Mouse (Mus musculus): Measurements from ENCODE around the gene Exoc3l. TPM values are rescaled to one million over a fixed set of nuclear protein-coding genes. Genes with fewer than 3 reads are reported as not detected.

Exoc3l gene
- 11.1 TPM for polyA plus RNA-seq (2014; fragmentation: Illumina TruSeq; extraction: RNeasy Lipid Tissue Mini Kit (QIAGEN cat#74804); ENCODE audit: insufficient read depth, low read depth, low replicate concordance)

DNA sequence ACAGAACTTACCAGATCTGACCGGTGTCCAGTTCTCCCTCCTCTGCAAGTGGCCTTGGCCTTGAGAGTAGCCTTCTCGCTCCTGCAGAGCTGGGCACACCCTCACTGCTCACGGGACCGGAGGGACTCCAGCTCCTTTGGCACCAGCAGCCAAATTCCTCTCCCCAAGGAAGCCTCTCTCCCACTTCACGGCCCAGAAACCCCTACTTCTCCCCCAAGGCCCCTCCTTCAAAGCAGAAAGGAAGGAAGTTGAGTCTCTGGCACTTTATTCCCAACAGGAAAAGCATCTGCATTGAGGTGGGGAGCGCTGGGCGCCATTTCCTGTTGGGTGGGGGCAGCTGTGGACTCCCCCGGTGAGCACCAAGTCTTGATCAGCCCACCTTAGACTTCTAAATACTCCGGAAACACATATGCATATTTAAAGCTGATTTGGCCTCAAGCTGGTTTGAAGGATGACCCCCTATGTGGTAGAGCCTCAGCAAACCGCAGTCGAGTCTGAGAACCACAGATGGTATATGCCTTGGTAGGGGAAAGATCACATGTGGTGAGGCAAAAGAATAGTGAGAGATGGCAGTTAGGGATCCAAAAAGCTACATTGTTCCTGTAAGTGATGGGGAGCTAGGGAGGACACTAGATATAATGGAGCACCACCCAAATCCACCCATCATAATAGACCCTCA, at the start of gene Exoc3l:
Gene Exoc3l, minus strand, starts transcription at position 207 of the 679 bp plus-strand sequence.

DNA sequence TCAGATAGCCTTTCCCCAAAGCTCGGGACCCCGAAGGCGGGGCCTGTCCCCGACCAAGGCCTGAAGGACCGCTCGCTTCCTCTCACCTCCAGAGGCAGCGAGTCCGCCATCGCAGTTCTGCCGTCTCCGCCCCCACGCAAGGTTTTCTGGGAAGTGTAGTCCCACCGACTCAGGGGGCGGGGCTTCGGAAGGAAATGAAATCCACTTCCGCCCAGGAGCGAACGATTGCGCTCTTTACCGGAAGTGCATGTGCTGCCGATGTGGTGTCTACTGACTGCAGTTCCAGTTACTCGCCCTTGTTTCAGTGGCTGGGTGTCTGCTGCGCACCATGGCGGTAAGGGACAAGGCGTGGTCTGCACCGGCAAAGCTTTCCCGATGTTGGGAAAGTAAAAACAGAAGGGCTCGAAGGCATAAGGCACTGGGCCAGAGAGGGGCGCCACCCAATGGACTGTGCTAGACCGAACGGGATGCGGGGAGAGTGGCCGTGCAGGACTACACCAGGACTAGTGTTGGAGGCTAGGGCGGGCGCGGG, 30.3 kb upstream of the Exoc3l start, which contains the start of the genes Lrrc29 and Tmem208:
Gene Lrrc29, minus strand, starts transcription at position 138 of the 532 bp plus-strand sequence.
Gene Tmem208, plus strand, starts transcription at position 214 of the 532 bp plus-strand sequence.

DNA sequence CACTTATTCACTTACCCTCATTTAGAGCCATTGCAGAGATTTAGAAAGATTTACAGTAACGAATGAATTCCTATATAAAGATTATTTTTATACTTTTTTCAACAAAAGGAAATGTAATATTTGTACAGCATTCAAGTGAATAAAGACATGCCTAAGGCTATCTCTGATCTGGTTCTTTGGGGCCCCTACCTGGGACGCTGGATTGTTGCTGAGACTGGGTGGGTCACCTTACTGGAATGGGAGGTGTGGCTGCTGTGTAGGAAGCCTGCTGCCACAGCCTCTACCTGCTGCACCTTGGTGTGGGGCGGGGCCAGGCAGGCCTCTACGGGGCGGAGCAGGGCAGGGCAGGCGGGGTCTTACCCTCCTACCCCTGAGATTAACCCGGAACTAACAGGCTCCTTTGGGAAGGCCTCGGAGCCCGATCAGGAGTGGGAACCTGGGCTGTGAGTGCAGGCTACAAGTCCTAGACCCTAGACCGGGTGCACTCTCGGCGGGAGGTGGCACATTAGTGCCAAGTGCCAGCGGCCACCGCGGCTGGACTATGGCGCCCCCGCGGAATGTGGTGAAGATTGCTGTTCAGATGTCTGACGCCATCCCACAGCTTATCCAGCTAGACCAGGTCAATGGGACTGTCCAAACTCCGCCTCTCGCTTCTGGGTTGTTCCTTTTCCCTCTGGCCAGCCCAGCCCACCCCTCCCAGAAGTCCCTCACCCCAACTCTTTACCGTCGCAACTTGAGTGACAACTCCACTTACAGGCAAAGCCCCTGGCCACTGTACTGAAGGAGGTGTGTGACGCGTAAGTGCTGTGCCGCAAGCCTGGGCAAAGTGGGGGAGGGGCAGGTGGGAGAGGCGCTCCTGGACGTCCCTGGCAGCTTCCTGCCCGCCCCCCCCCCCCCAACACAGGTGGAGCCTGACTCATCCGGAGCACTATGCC, 9.6 kb upstream of the Exoc3l start, which contains the start of gene Elmo3:
Gene Elmo3, plus strand, starts transcription at position 391 of the 935 bp plus-strand sequence.

DNA sequence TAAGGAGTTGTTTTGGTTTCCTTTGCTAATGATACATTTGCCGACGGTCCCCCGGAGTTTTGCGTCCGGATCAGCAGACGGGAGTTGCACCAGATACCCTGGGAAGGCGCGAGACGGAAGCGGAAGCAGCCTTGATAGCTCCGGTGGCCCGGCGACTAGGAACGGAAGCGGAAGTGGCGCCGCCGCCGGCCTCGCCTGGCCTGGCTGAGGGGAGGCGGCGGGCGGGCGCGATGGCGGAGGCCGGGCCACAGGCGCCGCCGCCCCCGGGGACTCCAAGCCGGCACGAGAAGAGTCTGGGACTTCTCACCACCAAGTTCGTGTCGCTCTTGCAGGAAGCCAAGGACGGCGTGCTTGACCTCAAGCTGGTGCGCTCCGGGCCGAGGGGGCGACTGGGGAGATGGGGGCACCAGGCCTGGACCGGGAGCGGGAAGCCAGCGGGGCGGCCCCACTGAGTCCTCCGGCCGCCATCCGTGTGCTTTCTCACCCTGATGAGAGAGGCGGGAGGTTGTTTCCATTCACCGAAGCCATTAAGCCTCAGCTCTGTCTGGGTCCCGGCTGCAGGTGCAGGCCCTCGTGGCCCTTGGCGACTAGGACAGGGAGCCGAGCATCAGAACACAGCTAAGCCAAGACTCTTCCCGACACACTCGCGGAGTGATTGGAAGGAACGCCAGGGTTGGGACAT, 1.8 kb upstream of the Exoc3l start, which contains the start of gene E2f4:
Gene E2f4, plus strand, starts transcription at position 153 of the 682 bp plus-strand sequence.

DNA sequence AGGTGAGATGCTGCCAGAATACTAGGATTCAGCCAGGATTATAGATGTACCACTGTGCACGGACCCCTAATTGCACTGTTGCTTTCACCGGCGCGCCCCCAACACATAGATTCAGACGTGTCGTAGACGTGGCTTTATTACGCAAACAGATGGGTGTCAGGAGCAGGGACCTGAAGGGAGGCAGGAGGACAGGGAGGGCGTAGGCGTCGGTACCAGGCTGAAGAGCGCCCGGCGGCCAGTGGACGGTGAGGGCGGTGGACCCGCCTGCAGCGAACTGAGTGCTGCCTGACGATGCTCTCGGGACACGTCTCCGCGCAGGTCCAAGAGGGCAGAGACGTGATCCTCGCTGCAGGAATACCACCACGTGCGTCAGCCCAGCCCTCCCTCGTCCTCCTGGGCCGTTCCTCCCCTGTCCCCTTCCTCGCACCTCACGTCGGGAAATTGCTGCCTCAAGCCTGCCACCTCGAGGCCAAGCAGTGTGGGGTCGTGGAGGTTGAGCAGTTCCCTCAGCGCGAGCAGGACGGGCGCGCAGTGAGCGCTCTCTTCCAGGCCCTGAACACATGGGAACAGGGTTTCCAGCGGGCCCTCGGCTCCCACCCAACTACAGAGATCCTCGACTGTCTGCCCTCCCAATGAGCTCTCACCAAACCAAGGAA, 6.0 kb downstream of the Exoc3l start, which contains the start of gene 4931428F04Rik:
Gene 4931428F04Rik, minus strand, starts transcription at position 60 of the 656 bp plus-strand sequence.

DNA sequence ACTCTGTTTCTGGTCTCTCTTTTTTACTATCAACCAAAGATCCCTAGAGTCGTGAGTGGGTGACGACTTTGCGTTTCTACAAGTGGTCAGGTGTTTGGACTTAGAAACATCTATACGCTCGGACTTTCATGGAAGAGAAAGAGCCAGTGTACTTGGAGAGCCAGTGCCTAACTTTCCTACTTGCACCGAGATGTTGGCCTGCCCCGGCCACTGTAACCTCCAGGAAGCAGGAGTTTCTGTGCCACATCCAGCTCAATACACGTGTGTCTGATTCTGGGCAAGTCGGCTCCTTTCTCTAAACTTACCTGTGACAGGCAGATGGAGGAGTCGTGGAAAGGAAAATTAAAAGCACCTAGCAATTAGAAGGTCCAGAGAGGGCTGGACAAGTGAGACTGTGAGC, 20.1 kb downstream of the Exoc3l start, which contains the start of gene Nol3:
Gene Nol3, plus strand, starts transcription at position 301 of the 400 bp plus-strand sequence.

DNA sequence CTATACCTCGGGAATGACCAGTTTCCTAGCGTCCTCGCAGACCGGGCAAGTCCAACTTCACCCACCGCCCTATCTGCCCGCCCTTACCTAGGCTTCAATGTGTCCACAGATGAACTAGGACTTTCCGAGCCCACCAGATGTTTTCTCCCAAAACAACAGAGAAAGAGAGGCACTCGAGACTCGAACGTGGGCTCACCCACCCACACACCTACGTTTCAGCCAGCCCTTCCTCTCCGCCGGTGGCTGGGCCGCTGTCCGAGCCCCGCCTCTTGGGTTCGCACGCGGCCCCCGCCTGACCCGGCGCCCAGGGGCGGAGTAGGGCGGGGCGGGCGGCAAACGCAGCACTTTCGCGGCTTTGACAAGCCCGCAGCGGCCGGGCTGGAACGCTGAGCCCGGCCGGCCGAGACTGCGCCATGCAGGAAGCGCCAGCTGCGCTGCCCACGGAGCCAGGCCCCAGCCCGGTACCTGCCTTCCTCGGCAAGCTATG, 26.4 kb downstream of the Exoc3l start, which contains the start of gene Hsf4:
Gene Hsf4, plus strand, starts transcription at position 341 of the 487 bp plus-strand sequence.

DNA sequence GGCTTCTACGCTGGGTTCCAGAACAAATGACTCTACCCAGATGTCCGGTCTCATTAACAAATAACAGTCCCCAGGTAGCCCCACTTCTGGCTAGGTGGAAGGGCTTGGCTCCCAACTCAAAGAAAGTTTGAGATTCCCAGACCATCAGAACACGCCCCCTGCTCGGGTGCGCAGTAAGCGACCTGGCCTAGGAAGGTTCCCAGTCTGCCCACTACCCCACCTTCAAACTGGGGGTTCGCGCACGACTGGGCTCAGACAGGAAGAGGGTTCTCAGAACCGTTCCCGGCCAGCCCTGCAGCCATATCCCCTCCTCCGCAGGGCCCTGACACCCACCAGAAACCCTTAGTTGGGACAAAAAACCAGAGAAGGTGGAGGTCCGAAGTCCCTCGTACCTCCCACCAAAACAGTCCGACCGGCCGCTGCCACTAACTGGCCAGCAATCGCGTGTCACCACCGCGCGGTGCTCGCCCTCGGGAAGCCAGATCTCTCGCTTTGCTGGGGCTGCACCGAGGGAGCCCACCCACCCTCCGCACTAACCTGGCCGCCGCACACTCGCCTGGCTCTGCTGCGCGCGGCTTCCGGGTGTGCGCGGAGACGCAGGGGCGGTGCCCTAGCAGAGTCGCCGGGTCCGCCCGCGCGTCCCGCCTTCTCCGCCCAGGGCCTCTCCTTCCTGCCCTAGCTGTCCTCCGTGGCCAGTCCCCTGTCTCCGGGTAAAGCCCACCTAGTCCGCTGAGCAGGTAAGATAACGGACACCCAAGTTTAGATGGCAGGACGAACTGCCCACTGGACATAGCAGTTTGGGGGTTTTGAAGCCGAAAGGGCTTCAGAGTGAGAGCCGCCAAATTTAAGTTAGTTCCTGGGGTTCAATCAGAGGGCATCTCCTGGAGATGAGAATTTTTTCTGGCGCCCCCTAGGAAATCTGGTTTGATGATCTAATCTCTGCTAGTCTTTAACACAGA, 31.6 kb downstream of the Exoc3l start, which contains the start of the genes Tradd and Fbxl8:
Gene Tradd, minus strand, starts transcription at position 586 of the 959 bp plus-strand sequence.
Gene Fbxl8, plus strand, starts transcription at position 625 of the 959 bp plus-strand sequence.

DNA sequence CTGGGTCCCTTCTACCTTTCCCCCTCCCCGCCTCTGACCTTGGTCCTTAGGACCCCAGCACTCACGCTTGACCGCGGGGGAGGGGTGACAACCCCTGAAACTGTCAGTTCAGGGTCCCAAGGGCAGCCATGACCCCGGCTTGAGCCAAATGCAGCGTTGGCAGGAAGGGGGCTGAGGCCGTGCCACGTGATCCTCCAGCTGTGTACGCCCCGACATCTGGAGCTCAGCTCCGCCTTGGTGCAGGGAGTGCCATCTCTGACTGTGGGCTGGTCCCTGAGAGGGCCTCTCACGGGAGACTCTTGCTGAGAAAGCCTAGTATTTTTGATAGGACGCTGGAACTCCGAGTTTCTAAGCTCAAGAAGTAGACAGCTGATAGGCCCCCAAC, 40.9 kb downstream of the Exoc3l start, which contains the start of gene B3gnt9:
Gene B3gnt9, minus strand, starts transcription at position 188 of the 385 bp plus-strand sequence.

Other genes with a start within 250 kb of the Exoc3l start
- gene Ces3a, start 247.5 kb downstream of the Exoc3l start, polyA plus RNA-seq (2014; fragmentation: Illumina TruSeq; extraction: RNeasy Lipid Tissue Mini Kit (QIAGEN cat#74804); ENCODE audit: insufficient read depth, low read depth, low replicate concordance) = not detected
- gene Ces3b, start 212.3 kb downstream of the Exoc3l start, polyA plus RNA-seq (2014; fragmentation: Illumina TruSeq; extraction: RNeasy Lipid Tissue Mini Kit (QIAGEN cat#74804); ENCODE audit: insufficient read depth, low read depth, low replicate concordance) = not detected
- not detected for gene Ces4a, start 164.3 kb downstream of the Exoc3l start, polyA plus RNA-seq (2014; fragmentation: Illumina TruSeq; extraction: RNeasy Lipid Tissue Mini Kit (QIAGEN cat#74804); ENCODE audit: insufficient read depth, low read depth, low replicate concordance)
- 23.6 TPM for gene Cbfb, start 125.4 kb downstream of the Exoc3l start, polyA plus RNA-seq (2014; fragmentation: Illumina TruSeq; extraction: RNeasy Lipid Tissue Mini Kit (QIAGEN cat#74804); ENCODE audit: insufficient read depth, low read depth, low replicate concordance)
- 38.2 TPM for gene D230025D16Rik, start 71.0 kb downstream of the Exoc3l start, polyA plus RNA-seq (2014; fragmentation: Illumina TruSeq; extraction: RNeasy Lipid Tissue Mini Kit (QIAGEN cat#74804); ENCODE audit: insufficient read depth, low read depth, low replicate concordance)
- gene B3gnt9, start 40.9 kb downstream of the Exoc3l start, polyA plus RNA-seq (2014; fragmentation: Illumina TruSeq; extraction: RNeasy Lipid Tissue Mini Kit (QIAGEN cat#74804); ENCODE audit: insufficient read depth, low read depth, low replicate concordance) = 8.7 TPM
- gene Tradd, start 31.5 kb downstream of the Exoc3l start, polyA plus RNA-seq (2014; fragmentation: Illumina TruSeq; extraction: RNeasy Lipid Tissue Mini Kit (QIAGEN cat#74804); ENCODE audit: insufficient read depth, low read depth, low replicate concordance) = 16.5 TPM
- 4.6 TPM for gene Fbxl8, start 31.5 kb downstream of the Exoc3l start, polyA plus RNA-seq (2014; fragmentation: Illumina TruSeq; extraction: RNeasy Lipid Tissue Mini Kit (QIAGEN cat#74804); ENCODE audit: insufficient read depth, low read depth, low replicate concordance)
- 7.8 TPM for gene Hsf4, start 26.3 kb downstream of the Exoc3l start, polyA plus RNA-seq (2014; fragmentation: Illumina TruSeq; extraction: RNeasy Lipid Tissue Mini Kit (QIAGEN cat#74804); ENCODE audit: insufficient read depth, low read depth, low replicate concordance)
- gene Nol3, start 20.0 kb downstream of the Exoc3l start, polyA plus RNA-seq (2014; fragmentation: Illumina TruSeq; extraction: RNeasy Lipid Tissue Mini Kit (QIAGEN cat#74804); ENCODE audit: insufficient read depth, low read depth, low replicate concordance) = 8.8 TPM
- gene 4931428F04Rik, start 6.2 kb downstream of the Exoc3l start, polyA plus RNA-seq (2014; fragmentation: Illumina TruSeq; extraction: RNeasy Lipid Tissue Mini Kit (QIAGEN cat#74804); ENCODE audit: insufficient read depth, low read depth, low replicate concordance) = 1.3 TPM
- 36.6 TPM for gene E2f4, start 1.6 kb upstream of the Exoc3l start, polyA plus RNA-seq (2014; fragmentation: Illumina TruSeq; extraction: RNeasy Lipid Tissue Mini Kit (QIAGEN cat#74804); ENCODE audit: insufficient read depth, low read depth, low replicate concordance)
- 14.7 TPM for gene Elmo3, start 9.5 kb upstream of the Exoc3l start, polyA plus RNA-seq (2014; fragmentation: Illumina TruSeq; extraction: RNeasy Lipid Tissue Mini Kit (QIAGEN cat#74804); ENCODE audit: insufficient read depth, low read depth, low replicate concordance)
- gene Lrrc29, start 30.2 kb upstream of the Exoc3l start, polyA plus RNA-seq (2014; fragmentation: Illumina TruSeq; extraction: RNeasy Lipid Tissue Mini Kit (QIAGEN cat#74804); ENCODE audit: insufficient read depth, low read depth, low replicate concordance) = 1.3 TPM
- 113 TPM for gene Tmem208, start 30.3 kb upstream of the Exoc3l start, polyA plus RNA-seq (2014; fragmentation: Illumina TruSeq; extraction: RNeasy Lipid Tissue Mini Kit (QIAGEN cat#74804); ENCODE audit: insufficient read depth, low read depth, low replicate concordance)
- gene Fhod1, start 51.9 kb upstream of the Exoc3l start, polyA plus RNA-seq (2014; fragmentation: Illumina TruSeq; extraction: RNeasy Lipid Tissue Mini Kit (QIAGEN cat#74804); ENCODE audit: insufficient read depth, low read depth, low replicate concordance) = 28.9 TPM
- 1.9 TPM for gene Slc9a5, start 52.7 kb upstream of the Exoc3l start, polyA plus RNA-seq (2014; fragmentation: Illumina TruSeq; extraction: RNeasy Lipid Tissue Mini Kit (QIAGEN cat#74804); ENCODE audit: insufficient read depth, low read depth, low replicate concordance)
- 0.29 TPM for gene Plekhg4, start 77.2 kb upstream of the Exoc3l start, polyA plus RNA-seq (2014; fragmentation: Illumina TruSeq; extraction: RNeasy Lipid Tissue Mini Kit (QIAGEN cat#74804); ENCODE audit: insufficient read depth, low read depth, low replicate concordance)
- 0.21 TPM for gene Kctd19, start 117.4 kb upstream of the Exoc3l start, polyA plus RNA-seq (2014; fragmentation: Illumina TruSeq; extraction: RNeasy Lipid Tissue Mini Kit (QIAGEN cat#74804); ENCODE audit: insufficient read depth, low read depth, low replicate concordance)
- 6.2 TPM for gene Lrrc36, start 117.5 kb upstream of the Exoc3l start, polyA plus RNA-seq (2014; fragmentation: Illumina TruSeq; extraction: RNeasy Lipid Tissue Mini Kit (QIAGEN cat#74804); ENCODE audit: insufficient read depth, low read depth, low replicate concordance)
- gene Tppp3, start 175.4 kb upstream of the Exoc3l start, polyA plus RNA-seq (2014; fragmentation: Illumina TruSeq; extraction: RNeasy Lipid Tissue Mini Kit (QIAGEN cat#74804); ENCODE audit: insufficient read depth, low read depth, low replicate concordance) = 588 TPM
- 33.8 TPM for gene Zdhhc1, start 200.8 kb upstream of the Exoc3l start, polyA plus RNA-seq (2014; fragmentation: Illumina TruSeq; extraction: RNeasy Lipid Tissue Mini Kit (QIAGEN cat#74804); ENCODE audit: insufficient read depth, low read depth, low replicate concordance)
- 0.74 TPM for gene Hsd11b2, start 222.7 kb upstream of the Exoc3l start, polyA plus RNA-seq (2014; fragmentation: Illumina TruSeq; extraction: RNeasy Lipid Tissue Mini Kit (QIAGEN cat#74804); ENCODE audit: insufficient read depth, low read depth, low replicate concordance)

All from lung, adult 10 weeks (tissue).